Mouse (Mus musculus) ES-E14 (cell line): Measurements from ENCODE around the gene Lbx1. TPM values are rescaled to one million over a fixed set of nuclear protein-coding genes. Genes with fewer than 3 reads are reported as not detected.

Experiments
- DNase-seq: peaks from one replicate; pipeline ENCODE4 v3.0.0-alpha.2; 2013; ENCODE audit warnings: low read depth, low spot score
- H3K27ac ChIP-seq: 2 replicates; pipeline ENCODE4 v1.5.1; 2012; ENCODE audit warnings: low read depth, mild to moderate bottlenecking, low read length, moderate library complexity, mixed read lengths; ENCODE audit not compliant: poor library complexity, insufficient read depth, severe bottlenecking
- H3K36me3 ChIP-seq: 2 replicates; pipeline ENCODE4 v1.6.1; 2012; ENCODE audit warnings: mild to moderate bottlenecking, low read length, moderate library complexity, mixed read lengths; ENCODE audit not compliant: control insufficient read depth, poor library complexity, insufficient read depth, severe bottlenecking
- H3K4me1 ChIP-seq, 2 experiments: fragments of 150-350 bp in 1 of 2; sonication (generic) in 1 of 2; 2 replicates each; pipeline ENCODE4 v1.6.1; 2012; ENCODE audit warnings: low read length in 2 of 2, mild to moderate bottlenecking in 1 of 2, mixed read lengths in 1 of 2; ENCODE audit not compliant: control insufficient read depth in 2 of 2, insufficient read depth in 2 of 2, poor library complexity in 1 of 2
- H3K4me3 ChIP-seq, 2 experiments: fragments of 150-350 bp in 1 of 2; sonication (generic) in 1 of 2; 2 replicates each; pipeline ENCODE4 v1.5.1; 2012; ENCODE audit warnings: low read length in 2 of 2, low read depth in 1 of 2, mild to moderate bottlenecking in 1 of 2, mixed read lengths in 1 of 2; ENCODE audit not compliant: insufficient read depth in 1 of 2, poor library complexity in 1 of 2, severe bottlenecking in 1 of 2
- H3K9ac ChIP-seq: 2 replicates; pipeline ENCODE4 v1.6.1; 2012; ENCODE audit warnings: low read depth, mild to moderate bottlenecking, low read length, mixed read lengths; ENCODE audit not compliant: poor library complexity, insufficient read depth, severe bottlenecking
- H3K9me3 ChIP-seq: fragments of 150-350 bp; sonication (generic); 2 replicates; pipeline ENCODE4 v1.6.1; 2012; ENCODE audit warnings: low read depth, mild to moderate bottlenecking, low read length; ENCODE audit not compliant: control insufficient read depth, insufficient read depth
- CHD2 ChIP-seq: IDR thresholded peaks from 2 replicates; pipeline ENCODE4 v1.6.1; 2014; ENCODE audit warnings: mild to moderate bottlenecking, low read depth, low read length, inconsistent platforms
- HCFC1 ChIP-seq: IDR thresholded peaks from 2 replicates; pipeline ENCODE4 v1.6.1; 2012; ENCODE audit warnings: low read length, inconsistent platforms, borderline replicate concordance; ENCODE audit not compliant: insufficient read depth
- MAFK ChIP-seq: IDR thresholded peaks from 2 replicates; pipeline ENCODE4 v1.6.1; 2014; ENCODE audit warnings: mild to moderate bottlenecking, low read depth, low read length, inconsistent platforms; ENCODE audit not compliant: insufficient read depth
- ZC3H11A ChIP-seq: IDR thresholded peaks from 2 replicates; pipeline ENCODE4 v1.6.1; 2012; ENCODE audit warnings: low read depth, mild to moderate bottlenecking, inconsistent platforms, low read length, borderline replicate concordance
- ZNF384 ChIP-seq: IDR thresholded peaks from 2 replicates; pipeline ENCODE4 v1.6.1; 2012; ENCODE audit warnings: low read depth, low read length, inconsistent platforms
- in situ Hi-C, 2 experiments: fragments of 600-800 bp; cut with MboI; formaldehyde crosslinking; loops; one replicate each; pipeline ENCODE4 v1.15.1; 2025; ENCODE audit warnings: low sequenced_read_pairs in 2 of 2, inconsistent platforms in 1 of 2; ENCODE audit not compliant: unreplicated experiment in 2 of 2
- total RNA-seq: library from RNA; depleted of rRNA; stranded (reverse); fragments of 300-350 nt; gene quantifications from 2 replicates; pipeline ENCODE4 v1.2.3, GENCODE M21; 2012

The Lbx1 gene
- total RNA-seq, 1 experiment: 0.22 TPM

GRCm38 (mm10) chr19:45225130-45225529 is 10.5 kb downstream of the Lbx1 start:
- Histone ChIP-seq H3K27ac (no peak overlapping the region), H3K9me3 (no peaks in the 10 kb centered on the region), H3K36me3 (no peaks in the 10 kb centered on the region), H3K4me1 (peaks cover 0 to 7% of the 10 kb centered on the region in 2 experiments; a peak in 1 of 4 replicates), H3K4me3 (no peak overlapping the region), H3K9ac (no peak overlapping the region)
- in situ Hi-C loops: loop anchor here in 1 of 2 experiments (10.0 to 25.0 kb wide), 3 partner anchors 320 to 1613 kb away; partner anchors contain the start of genes Fgf8, Nkx2-3 and Npm3
- TF ChIP-seq ZC3H11A (no peak), HCFC1 (no peak)
- DNase-seq: no peak

- H3K9ac ChIP-seq: no peak overlapping the region
- H3K4me3 ChIP-seq: peak overlapping the region in 1 of 2 experiments; percentile 31; a peak in 1 of 4 replicates
- TF ChIP-seq MAFK: no peak
- TF ChIP-seq CHD2: no peak
- no peak for TF ChIP-seq HCFC1
- TF ChIP-seq ZC3H11A: no peak
- TF ChIP-seq ZNF384: no peak
- no peak for DNase-seq
- H3K9me3 ChIP-seq: no peaks in the 10 kb centered on the region
- peaks cover 0 to 7% of the 10 kb centered on the region in 2 experiments; a peak in 1 of 4 replicates for H3K4me1 ChIP-seq
- in situ Hi-C loops: loop anchor here (5.0 to 10.0 kb wide), 4 partner anchors 321 to 523 kb away; partner anchors contain the start of genes Npm3 (in 2 of the 2) and Fgf8 (in 1 of the 2)
- no peak overlapping the region for H3K27ac ChIP-seq
- no peaks in the 10 kb centered on the region for H3K36me3 ChIP-seq
Measured at GRCm38 (mm10) chr19:45224286-45224559, 11.4 kb downstream of the Lbx1 start.

DNA sequence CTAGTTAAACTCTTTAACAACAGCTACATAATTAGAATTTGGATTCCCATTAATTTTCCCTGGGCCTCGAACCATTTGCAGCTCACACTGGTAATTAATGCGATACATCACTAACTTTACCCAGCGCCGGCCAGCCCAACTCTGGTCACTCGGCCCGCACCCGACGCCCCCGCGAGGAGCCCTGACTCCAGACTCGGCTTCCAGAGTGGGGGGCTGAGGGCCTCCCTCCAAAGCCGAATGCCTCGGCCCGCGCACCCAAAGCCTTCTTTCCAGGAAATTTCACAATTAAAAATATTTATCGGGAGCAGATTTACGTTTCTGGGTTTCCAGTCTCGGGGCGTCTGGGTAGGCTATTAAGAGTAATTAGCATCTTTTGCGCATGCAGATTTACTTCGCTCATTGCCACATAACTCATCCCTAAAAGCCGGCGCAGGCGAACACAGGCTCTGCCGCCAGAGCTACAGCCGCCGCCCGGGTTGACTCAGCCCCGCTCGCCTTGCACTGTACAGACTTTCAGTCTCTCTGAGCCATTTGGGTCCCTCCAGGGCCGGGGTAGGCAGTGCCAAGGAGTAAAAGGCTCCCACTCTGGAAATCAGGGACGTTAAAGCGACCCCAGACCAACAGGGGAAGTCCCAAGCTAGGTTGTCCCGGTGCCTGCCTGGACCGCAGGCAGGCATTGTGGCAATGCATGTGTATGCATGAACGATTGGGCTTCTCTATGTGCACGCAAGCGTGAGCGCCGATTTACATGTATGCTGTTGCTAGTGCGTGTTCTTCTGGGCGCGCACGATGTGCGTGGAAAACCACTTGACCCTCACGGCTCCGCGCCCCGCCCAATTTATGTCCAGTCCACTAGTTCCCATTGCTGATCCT is 12.0 kb downstream of the Lbx1 start:
- in situ Hi-C loops: loop anchor here (5.0 to 10.0 kb wide), 4 partner anchors 321 to 524 kb away; partner anchors contain the start of genes Npm3 (in 2 of the 2) and Fgf8 (in 1 of the 2)
- Histone ChIP-seq H3K27ac (no peak overlapping the region), H3K9me3 (no peaks in the 10 kb centered on the region), H3K9ac (no peak overlapping the region), H3K36me3 (no peaks in the 10 kb centered on the region), H3K4me3 (peak overlapping the region; percentile 31 to 35; a peak in 3 of 4 replicates), H3K4me1 (peaks cover 0 to 7% of the 10 kb centered on the region in 2 experiments; a peak in 1 of 4 replicates)
- TF ChIP-seq MAFK (no peak), ZC3H11A (no peak), HCFC1 (no peak), ZNF384 (no peak), CHD2 (no peak)
- DNase-seq: no peak

DNA sequence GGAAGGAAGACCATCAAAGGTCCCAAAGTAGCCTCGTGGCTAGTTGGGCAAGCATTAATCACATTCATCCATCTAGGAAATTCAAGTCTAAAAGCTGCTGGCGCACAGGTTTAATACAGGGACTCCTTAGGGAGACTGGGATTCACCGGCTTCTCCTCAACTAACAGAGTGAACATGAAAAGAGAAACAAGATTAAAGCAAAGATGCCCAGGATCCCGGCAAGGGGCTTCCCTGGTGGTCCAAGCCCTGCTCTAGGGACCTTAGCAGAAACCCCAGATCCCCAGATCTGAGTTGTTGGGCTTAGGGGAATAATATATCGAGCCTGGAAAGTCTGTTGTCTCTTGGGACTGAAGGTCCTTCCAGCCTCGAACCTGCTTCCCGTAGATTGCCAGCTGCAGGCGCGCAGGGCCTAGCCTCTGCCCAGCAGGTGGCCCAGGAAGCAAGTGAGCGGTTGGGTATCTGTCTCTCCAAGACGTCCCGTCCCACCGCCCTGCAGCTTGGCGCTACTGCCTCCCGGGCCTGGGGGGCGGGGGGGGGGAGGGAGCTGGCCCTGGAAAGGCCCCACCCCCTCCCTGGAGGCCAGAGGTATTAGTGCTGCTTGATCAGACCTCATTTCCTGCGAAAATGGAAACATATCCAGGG is 13.3 kb downstream of the Lbx1 start:
- in situ Hi-C loops: loop anchor here (5.0 to 10.0 kb wide), 4 partner anchors 323 to 525 kb away; partner anchors contain the start of genes Npm3 (in 2 of the 2) and Fgf8 (in 1 of the 2)
- no peak for TF ChIP-seq ZNF384
- TF ChIP-seq HCFC1: no peak
- TF ChIP-seq CHD2: no peak
- TF ChIP-seq ZC3H11A: no peak
- TF ChIP-seq MAFK: no peak
- peaks cover 0 to 7% of the 10 kb centered on the region in 2 experiments; a peak in 1 of 4 replicates for H3K4me1 ChIP-seq
- H3K9ac ChIP-seq: no peak overlapping the region
- DNase-seq: no peak
- no peak overlapping the region for H3K4me3 ChIP-seq
- no peaks in the 10 kb centered on the region for H3K9me3 ChIP-seq
- H3K27ac ChIP-seq: no peak overlapping the region
- no peaks in the 10 kb centered on the region for H3K36me3 ChIP-seq
